Mouse (Mus musculus) thymus, postnatal 0 days (tissue): Measurements from ENCODE around the gene Anxa6. TPM values are rescaled to one million over a fixed set of nuclear protein-coding genes. Genes with fewer than 3 reads are reported as not detected.

Source experiments
- DNase-seq: peaks from one replicate; pipeline ENCODE4 v3.0.0-alpha.2; 2015; ENCODE audit warnings: low spot score
- polyA plus RNA-seq: library from polyadenylated mRNA; unstranded; fragments of >200 nt; fragmentation: Nextera tagmentation; extraction: Ambion mirVana; gene quantifications from 2 replicates; pipeline ENCODE4 v1.2.1, GENCODE M21; 2015

The Anxa6 gene
- polyA plus RNA-seq: 131 TPM in 2 replicates

- peak; percentile 84 for DNase-seq
Measured at GRCm38 (mm10) chr11:55033040-55033660, at the start of gene Anxa6. Gene Anxa6 (minus strand): TSS chr11:55033445.

- no peak for DNase-seq
Measured at GRCm38 (mm10) chr11:55081206-55081605, 48.0 kb upstream of the Anxa6 start.

GRCm38 (mm10) chr11:55079180-55079579, 45.9 kb upstream of the Anxa6 start:
- DNase-seq: no peak

GRCm38 (mm10) chr11:55078502-55078901, 45.3 kb upstream of the Anxa6 start:
- peak; percentile 33 for DNase-seq

- DNase-seq: peak; percentile 84
Measured at GRCm38 (mm10) chr11:55077331-55078231, 44.3 kb upstream of the Anxa6 start, which contains the start of gene Ccdc69. Gene Ccdc69 (minus strand): TSS chr11:55078131.

- DNase-seq: no peak
Measured at GRCm38 (mm10) chr11:55076234-55076633, 43.0 kb upstream of the Anxa6 start.

GRCm38 (mm10) chr11:55075602-55076001, 42.4 kb upstream of the Anxa6 start:
- no peak for DNase-seq

- DNase-seq: no peak
Measured at GRCm38 (mm10) chr11:55073191-55073590, 39.9 kb upstream of the Anxa6 start.

- DNase-seq: peak; percentile 62
Measured at GRCm38 (mm10) chr11:55072467-55072866, 39.2 kb upstream of the Anxa6 start.

- no peak for DNase-seq
Measured at GRCm38 (mm10) chr11:55071344-55071743, 38.1 kb upstream of the Anxa6 start.

- DNase-seq: peak; percentile 14
Measured at GRCm38 (mm10) chr11:55069023-55069422, 35.8 kb upstream of the Anxa6 start.

- DNase-seq: no peak
Measured at GRCm38 (mm10) chr11:55066921-55067320, 33.7 kb upstream of the Anxa6 start.

- no peak for DNase-seq
Measured at GRCm38 (mm10) chr11:55062856-55063255, 29.6 kb upstream of the Anxa6 start.

- DNase-seq: no peak
Measured at GRCm38 (mm10) chr11:55060802-55061201, 27.6 kb upstream of the Anxa6 start.

GRCm38 (mm10) chr11:55057511-55057910, 24.3 kb upstream of the Anxa6 start:
- no peak for DNase-seq

GRCm38 (mm10) chr11:55050837-55051510, 17.7 kb upstream of the Anxa6 start:
- no peak for DNase-seq

GRCm38 (mm10) chr11:55046600-55046999, 13.4 kb upstream of the Anxa6 start:
- peak; percentile 33 for DNase-seq

- DNase-seq: peak; percentile 18
Measured at GRCm38 (mm10) chr11:55041348-55041747, 8.1 kb upstream of the Anxa6 start.

- DNase-seq: peak; percentile 79
Measured at GRCm38 (mm10) chr11:55039591-55039990, 6.3 kb upstream of the Anxa6 start.

- DNase-seq: no peak
Measured at GRCm38 (mm10) chr11:55036601-55037000, 3.4 kb upstream of the Anxa6 start.

GRCm38 (mm10) chr11:55032286-55032685, 959 bp downstream of the Anxa6 start:
- no peak for DNase-seq

- no peak for DNase-seq
Measured at GRCm38 (mm10) chr11:55031991-55032280, 1.3 kb downstream of the Anxa6 start.
